Mouse (Mus musculus): ENCODE data around the gene Fam131a. TPM values are rescaled to one million over a fixed set of nuclear protein-coding genes. Genes with fewer than 3 reads are reported as not detected.

The Fam131a gene
- total and polyA plus RNA-seq, 3 experiments, result 0.67 to 1.3 (median 0.77) TPM

GRCm38 (mm10) chr16:20731688-20732087, 38.6 kb downstream of the Fam131a start:
- in situ Hi-C loops (cut with MboI; ENCODE audit: low pct_ligation_motif_present, low pct_unique_long_range_greater_than_20kb, low sequenced_read_pairs) (no loop called here), dilution Hi-C loops (cut with MboI; ENCODE audit: extremely low pct_ligation_motif_present, extremely low pct_unique_long_range_greater_than_20kb, low sequenced_read_pairs) (no loop called here)
- Histone ChIP-seq H3K27ac (ENCODE audit: insufficient read depth, low read depth) (no peak overlapping the region), H3K79me2 (replicated peaks; ENCODE audit: control insufficient read depth, extremely low read depth, insufficient read depth, poor library complexity, severe bottlenecking) (no peaks in the 10 kb centered on the region), H3K36me3 (replicated peaks in 1 of 2; ENCODE audit: control insufficient read depth in 1 of 2, insufficient read depth in 1 of 2, low read length in 1 of 2) (no peaks in the 10 kb centered on the region), H3K9me3 (replicated peaks; ENCODE audit: low read length) (peaks cover 8% of the 10 kb centered on the region), H3K4me2 (ENCODE audit: insufficient read depth, low read depth, poor library complexity, severe bottlenecking) (no peak overlapping the region), H3K4me3 (replicated peaks in 1 of 3; ENCODE audit: low read depth in 2 of 3, low read length in 2 of 3, poor library complexity in 1 of 3) (no peak overlapping the region), H3K27me3 (replicated peaks) (peaks cover 42% of the 10 kb centered on the region), H3K9ac (ENCODE audit: insufficient read depth, low read depth) (no peak overlapping the region), H3K4me1 (ENCODE audit: control insufficient read depth in 1 of 2, insufficient read depth in 2 of 2) (peaks cover 2 to 6% of the 10 kb centered on the region in 2 experiments; a peak in 2 of 4 replicates)
- DNase-seq (ENCODE audit: extremely low read depth), result no peak
- TF ChIP-seq BHLHE40 (IDR thresholded peaks at IDR 0.05; ENCODE audit: low read depth, low read length) (no peak), HCFC1 (IDR thresholded peaks at IDR 0.05; ENCODE audit: low read depth, low read length) (no peak), ELF1 (IDR thresholded peaks at IDR 0.05; ENCODE audit: low read depth, low read length) (no peak), NRF1 (IDR thresholded peaks at IDR 0.05; ENCODE audit: low read depth, low read length) (no peak), CHD1 (IDR thresholded peaks at IDR 0.05; ENCODE audit: low read depth, low read length) (no peak), IRF4 (IDR thresholded peaks at IDR 0.05; ENCODE audit: low read depth, low read length) (no peak), CTCF (conservative IDR thresholded peaks at IDR 0.05 in 1 of 2, IDR thresholded peaks at IDR 0.05 in 1 of 2; ENCODE audit: low read depth in 2 of 2, low read length in 2 of 2) (no peak), ETS1 (conservative IDR thresholded peaks at IDR 0.05; ENCODE audit: low read depth, low read length) (no peak), MAFK (IDR thresholded peaks at IDR 0.05; ENCODE audit: insufficient replicate concordance, low read length) (no peak), ZC3H11A (IDR thresholded peaks at IDR 0.05; ENCODE audit: low read depth, low read length) (no peak), ZMIZ1 (IDR thresholded peaks at IDR 0.05; ENCODE audit: low read depth, low read length) (no peak), E2F4 (IDR thresholded peaks at IDR 0.05; ENCODE audit: insufficient replicate concordance, low read depth, low read length) (no peak), NELFE (IDR thresholded peaks at IDR 0.05; ENCODE audit: low read depth, low read length) (no peak), RCOR1 (conservative IDR thresholded peaks at IDR 0.05; ENCODE audit: low read depth, low read length) (no peak), UBTF (IDR thresholded peaks at IDR 0.05; ENCODE audit: low read depth, low read length) (no peak), CHD2 (IDR thresholded peaks at IDR 0.05; ENCODE audit: low read length) (no peak), USF1 (IDR thresholded peaks at IDR 0.05; ENCODE audit: low read depth, low read length) (no peak), POLR2AphosphoS2 (IDR thresholded peaks at IDR 0.05; ENCODE audit: low read depth, low read length) (no peak)

GRCm38 (mm10) chr16:20732251-20732924, 39.3 kb downstream of the Fam131a start:
- H3K27ac ChIP-seq (ENCODE audit: insufficient read depth, low read depth), result no peak overlapping the region
- H3K36me3 ChIP-seq (replicated peaks in 1 of 2; ENCODE audit: control insufficient read depth in 1 of 2, insufficient read depth in 1 of 2, low read length in 1 of 2), result no peaks in the 10 kb centered on the region
- peaks cover 49% of the 10 kb centered on the region for H3K27me3 ChIP-seq (replicated peaks)
- no peaks in the 10 kb centered on the region for H3K79me2 ChIP-seq (replicated peaks; ENCODE audit: control insufficient read depth, extremely low read depth, insufficient read depth, poor library complexity, severe bottlenecking)
- DNase-seq (ENCODE audit: extremely low read depth), result no peak
- no peak overlapping the region for H3K4me3 ChIP-seq (replicated peaks in 1 of 3; ENCODE audit: low read depth in 2 of 3, low read length in 2 of 3, poor library complexity in 1 of 3)
- H3K9me3 ChIP-seq (replicated peaks; ENCODE audit: low read length), result peaks cover 8% of the 10 kb centered on the region
- TF ChIP-seq RCOR1 (conservative IDR thresholded peaks at IDR 0.05; ENCODE audit: low read depth, low read length) (no peak), ETS1 (conservative IDR thresholded peaks at IDR 0.05; ENCODE audit: low read depth, low read length) (no peak), ZNF384 (IDR thresholded peaks at IDR 0.05; ENCODE audit: low read depth, low read length) (no peak), MAZ (IDR thresholded peaks at IDR 0.05; ENCODE audit: low read depth, low read length) (no peak), JUN (IDR thresholded peaks at IDR 0.05; ENCODE audit: insufficient read depth, low read depth, low read length) (no peak), BHLHE40 (IDR thresholded peaks at IDR 0.05; ENCODE audit: low read depth, low read length) (no peak)
- H3K4me2 ChIP-seq (ENCODE audit: insufficient read depth, low read depth, poor library complexity, severe bottlenecking), result no peak overlapping the region
- H3K4me1 ChIP-seq (ENCODE audit: control insufficient read depth in 1 of 2, insufficient read depth in 2 of 2), result peaks cover 2 to 6% of the 10 kb centered on the region in 2 experiments; a peak in 2 of 4 replicates
- dilution Hi-C loops (cut with MboI; ENCODE audit: extremely low pct_ligation_motif_present, extremely low pct_unique_long_range_greater_than_20kb, low sequenced_read_pairs), result no loop called here
- in situ Hi-C loops (cut with MboI; ENCODE audit: low pct_ligation_motif_present, low pct_unique_long_range_greater_than_20kb, low sequenced_read_pairs), result no loop called here
- no peak overlapping the region for H3K9ac ChIP-seq (ENCODE audit: insufficient read depth, low read depth)
